Mouse (Mus musculus) limb, embryonic 14.5 days (tissue): ENCODE results near the gene Clcnkb. TPM values are rescaled to one million over a fixed set of nuclear protein-coding genes. Genes with fewer than 3 reads are reported as not detected.

Experiments
- ATAC-seq: fragments of 200-750 bp; cut with Nextera tagmentation; 2 replicates; pipeline ENCODE4 v1.8.0; 2017; ENCODE audit warnings: low read depth, moderate number of reproducible peaks, moderate TSS enrichment; ENCODE audit not compliant: low FRiP score
- DNase-seq: peaks from one replicate; pipeline ENCODE4 v3.0.0-alpha.2; 2015; ENCODE audit warnings: low spot score
- H3K27ac ChIP-seq: fragments of 300-500 bp; sonication (generic); replicated peaks from 2 replicates; pipeline ENCODE4 v1.5.1; 2014; ENCODE audit warnings: low read depth, mild to moderate bottlenecking, low read length, moderate library complexity, mixed read lengths
- H3K27me3 ChIP-seq: fragments of 300-500 bp; sonication (generic); 2 replicates; pipeline ENCODE4 v1.6.1; 2014; ENCODE audit warnings: low read length, mixed read lengths; ENCODE audit not compliant: control insufficient read depth, insufficient read depth
- H3K36me3 ChIP-seq: fragments of 300-500 bp; sonication (generic); 2 replicates; pipeline ENCODE4 v1.6.1; 2014; ENCODE audit warnings: mild to moderate bottlenecking, low read length, moderate library complexity, mixed read lengths; ENCODE audit not compliant: control insufficient read depth, insufficient read depth
- H3K4me1 ChIP-seq: fragments of 300-500 bp; sonication (generic); 2 replicates; pipeline ENCODE4 v1.6.1; 2014; ENCODE audit warnings: antibody characterized with exemption, low read length, mixed read lengths; ENCODE audit not compliant: control insufficient read depth, insufficient read depth
- H3K4me2 ChIP-seq: fragments of 300-500 bp; sonication (generic); replicated peaks from 2 replicates; pipeline ENCODE4 v1.6.1; 2014; ENCODE audit warnings: low read depth, mild to moderate bottlenecking, low read length, moderate library complexity; ENCODE audit not compliant: severe bottlenecking
- H3K4me3 ChIP-seq: fragments of 300-500 bp; sonication (generic); replicated peaks from 2 replicates; pipeline ENCODE4 v1.5.1; 2014; ENCODE audit warnings: low read length
- H3K9ac ChIP-seq: fragments of 300-500 bp; sonication (generic); 2 replicates; pipeline ENCODE4 v1.6.1; 2014; ENCODE audit warnings: mild to moderate bottlenecking, low read depth, low read length, moderate library complexity; ENCODE audit not compliant: severe bottlenecking
- H3K9me3 ChIP-seq: fragments of 300-500 bp; sonication (generic); 2 replicates; pipeline ENCODE4 v1.6.1; 2016; ENCODE audit warnings: low read length; ENCODE audit not compliant: control insufficient read depth
- POLR2A ChIP-seq: fragments of 200-500 bp; IDR thresholded peaks from 2 replicates; pipeline ENCODE4 v1.8.0; 2012; ENCODE audit warnings: inconsistent platforms, mild to moderate bottlenecking, moderate library complexity, borderline replicate concordance; ENCODE audit not compliant: insufficient read depth, insufficient read length; ENCODE audit errors: extremely low read depth
- WGBS: fragments of 180-500 bp; shearing (Covaris S2); extraction: QIAGEN DNeasy Blood & Tissue Kit; methylation state at CpG from one replicate; pipeline ENCODE4 v1.1.7; 2014; 5-methylcytosine and 5-hydroxymethylcytosine counted together
- polyA plus RNA-seq, 2 experiments: library from polyadenylated mRNA; depleted of rRNA in 1 of 2; stranded (reverse) in 1 of 2; unstranded in 1 of 2; fragments of >200 nt; fragmentation: Nextera tagmentation in 1 of 2; extraction: Ambion mirVana in 1 of 2; gene quantifications; 2 replicates each; pipeline versions ENCODE4 v1.2.1 to v1.2.3; 2012 to 2014

The Clcnkb gene
- polyA plus RNA-seq, 2 experiments = 0.21 TPM; not detected in 1

DNA sequence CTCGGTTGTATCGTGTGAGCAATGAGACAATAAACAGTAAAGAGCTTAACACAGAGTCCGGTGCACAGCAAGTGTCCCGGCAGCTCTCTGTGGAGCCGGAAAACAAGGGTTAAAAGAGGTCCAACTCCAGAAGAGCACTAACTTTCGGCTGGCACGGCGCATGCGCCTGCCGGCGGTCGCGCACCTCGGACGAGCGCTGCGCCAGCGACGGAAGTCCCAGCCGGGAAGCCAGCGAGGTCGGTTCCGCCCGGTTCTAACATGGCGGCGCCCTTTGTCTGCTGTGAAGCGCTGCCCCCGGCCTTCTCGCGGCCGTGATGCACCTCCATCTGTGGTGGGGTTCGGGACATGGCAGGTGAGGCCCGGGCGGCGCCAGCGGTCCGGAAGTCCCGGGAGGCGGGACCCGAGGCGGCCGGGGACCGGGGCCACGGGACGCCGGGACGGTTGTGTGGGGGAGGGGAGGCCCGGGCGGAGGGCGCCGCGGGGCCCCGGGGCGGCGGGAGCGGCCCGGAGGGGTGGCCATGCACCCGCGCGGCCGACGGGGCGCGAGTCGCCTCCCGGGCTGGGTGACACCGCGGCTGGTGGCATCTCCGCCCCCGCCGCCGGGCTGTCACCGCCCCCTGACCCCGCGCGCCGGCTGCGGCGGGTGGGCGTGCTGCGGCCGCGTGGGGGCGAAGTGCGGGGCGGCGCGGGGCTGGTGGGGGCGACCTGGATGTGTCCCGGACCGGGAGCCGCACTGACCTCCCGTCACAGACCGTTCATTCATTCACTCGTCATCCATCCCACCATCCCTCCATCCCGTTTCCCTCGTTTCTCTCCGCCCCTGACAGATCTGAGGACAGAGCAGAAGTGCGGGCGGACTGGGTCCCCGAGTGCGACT lies 28.9 kb upstream of the Clcnkb start, which contains the start of gene Zbtb17:
Gene Zbtb17 (plus strand): TSS at position 204 of the 877 bp plus-strand sequence.
- H3K4me2 ChIP-seq = peak within 1 kb of the TSS; percentile 89
- H3K27ac ChIP-seq = peak within 1 kb of the TSS; percentile 67
- 0% methylated on average over 52 of the region's 102 CpGs for WGBS
- peak within 1 kb of the TSS; percentile 96 for H3K4me3 ChIP-seq
- H3K27me3 ChIP-seq = no peaks in the 10 kb centered on the region
- H3K36me3 ChIP-seq = peaks cover 26% of the 10 kb centered on the region
- TF ChIP-seq POLR2A = peak; percentile 64; the same call in 1 of the 2 replicates
- DNase-seq (peak; percentile 93), ATAC-seq (peak; percentile 97)
- peaks cover 10% of the 10 kb centered on the region for H3K4me1 ChIP-seq
- H3K9ac ChIP-seq = peak within 1 kb of the TSS; percentile 97
- no peaks in the 10 kb centered on the region for H3K9me3 ChIP-seq

DNA sequence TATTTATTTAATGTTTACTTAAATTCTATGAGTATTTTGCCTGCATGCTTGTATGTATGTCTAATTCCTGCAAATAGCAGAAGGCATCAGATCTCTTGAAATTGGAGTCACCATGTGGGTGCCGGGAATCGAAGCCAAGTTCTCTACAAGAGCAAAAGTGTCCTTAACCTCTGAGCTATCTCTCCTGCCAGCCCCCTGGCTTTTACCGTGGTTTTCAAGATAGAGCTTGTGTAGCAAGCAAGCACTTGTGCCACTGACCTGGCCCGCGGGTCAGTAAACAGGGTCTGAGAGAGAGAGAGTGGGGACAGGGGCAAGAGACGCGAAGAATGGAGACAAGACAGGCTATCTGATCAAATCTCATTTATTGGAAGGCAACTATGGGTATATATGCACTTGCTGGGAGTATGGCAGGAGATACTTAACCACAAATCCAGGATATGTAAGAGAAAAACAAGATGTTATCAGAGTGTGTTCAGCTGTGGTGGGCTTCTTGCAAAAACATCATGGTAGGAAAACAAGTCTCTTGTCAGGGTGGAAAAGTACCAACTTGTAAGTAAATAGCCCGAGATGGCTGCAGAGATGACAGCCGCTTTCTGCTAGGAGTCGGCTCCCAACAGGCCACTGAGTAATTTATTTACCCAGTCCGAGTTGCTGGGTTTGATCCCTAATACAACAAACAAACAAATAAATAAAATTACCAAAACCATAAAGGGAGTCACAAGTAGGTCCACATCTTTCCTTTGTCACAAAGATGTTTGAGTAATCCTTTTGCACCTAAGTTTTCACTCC lies 28.0 kb upstream of the Clcnkb start:
- WGBS = 51% methylated on average over 11 of the region's 11 CpGs
- TF ChIP-seq POLR2A = no peak
- peak overlapping the region; percentile 97 for H3K9ac ChIP-seq
- H3K4me1 ChIP-seq = peaks cover 10% of the 10 kb centered on the region
- H3K4me3 ChIP-seq = peak overlapping the region; percentile 96
- H3K36me3 ChIP-seq = peaks cover 18% of the 10 kb centered on the region
- H3K27ac ChIP-seq = no peak overlapping the region
- no peaks in the 10 kb centered on the region for H3K27me3 ChIP-seq
- DNase-seq (no peak), ATAC-seq (no peak)
- H3K9me3 ChIP-seq = no peaks in the 10 kb centered on the region
- peak overlapping the region; percentile 89 for H3K4me2 ChIP-seq

DNA sequence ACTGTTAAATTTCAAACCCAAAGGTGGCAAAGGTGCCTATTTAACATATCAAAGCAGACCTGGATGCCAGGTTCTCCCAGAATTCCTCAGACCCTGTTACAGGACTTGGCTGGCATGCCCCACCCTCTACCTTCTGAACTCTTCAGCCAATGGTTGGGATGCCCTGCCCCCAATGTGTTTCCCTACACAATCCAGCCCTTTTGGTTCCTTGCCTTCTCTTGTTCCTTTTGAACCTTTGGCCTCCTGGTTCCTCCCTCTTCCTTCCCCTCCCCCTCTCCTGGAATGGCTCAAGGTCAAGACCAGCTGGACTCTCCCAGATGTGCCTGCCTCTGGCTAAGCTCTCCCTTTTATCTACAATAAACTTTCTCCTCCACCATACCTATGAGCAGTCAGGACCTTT lies 25.1 kb upstream of the Clcnkb start:
- no peaks in the 10 kb centered on the region for H3K27me3 ChIP-seq
- no peak for DNase-seq
- no peak for TF ChIP-seq POLR2A
- H3K9me3 ChIP-seq = no peaks in the 10 kb centered on the region
- H3K4me3 ChIP-seq = no peak overlapping the region
- peaks cover 10% of the 10 kb centered on the region for H3K4me1 ChIP-seq
- H3K27ac ChIP-seq = no peak overlapping the region
- H3K4me2 ChIP-seq = no peak overlapping the region
- no peak overlapping the region for H3K9ac ChIP-seq
- no peak for ATAC-seq
- H3K36me3 ChIP-seq = no peaks in the 10 kb centered on the region

DNA sequence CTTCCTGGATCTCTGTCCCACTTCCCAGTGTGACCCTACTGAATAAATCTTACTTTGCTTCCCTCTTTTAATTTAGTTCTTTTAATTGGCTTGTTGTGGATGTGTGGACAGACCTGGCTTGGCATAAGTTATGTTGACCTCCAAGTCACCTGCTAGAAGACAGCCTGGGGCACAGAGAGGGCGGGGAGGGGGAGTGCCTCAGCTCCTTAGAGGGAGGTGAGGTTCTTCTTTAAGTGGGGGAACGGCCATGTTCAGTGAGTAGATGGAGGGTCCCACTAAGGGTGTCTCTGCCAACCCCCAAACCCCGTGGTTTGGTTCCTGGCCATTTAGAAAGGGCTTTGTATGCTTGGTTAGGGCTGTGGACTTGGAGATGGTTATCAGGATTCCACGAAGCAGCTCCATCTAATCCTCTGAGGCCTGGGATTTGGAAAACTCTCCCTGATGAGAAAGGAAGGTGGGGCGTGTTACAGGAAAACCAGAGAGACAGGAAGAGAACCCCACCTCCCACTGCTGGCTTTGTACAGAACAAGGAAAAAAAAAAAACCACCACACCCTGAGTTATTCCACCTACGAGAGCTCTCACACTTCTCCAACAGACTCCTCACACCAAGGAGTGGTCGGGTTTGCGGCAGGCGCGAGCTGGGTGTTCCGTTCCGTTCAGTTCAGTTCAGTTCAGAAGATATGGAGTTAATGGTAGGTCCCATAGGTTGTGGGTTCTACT lies 23.4 kb upstream of the Clcnkb start:
- no peaks in the 10 kb centered on the region for H3K27me3 ChIP-seq
- ATAC-seq (no peak), DNase-seq (no peak)
- H3K4me1 ChIP-seq = 0 out of 2 replicates have a peak, but pooled peaks cover 2% of the 10 kb centered on the region
- no peak overlapping the region for H3K9ac ChIP-seq
- H3K4me3 ChIP-seq = no peak overlapping the region
- no peak overlapping the region for H3K4me2 ChIP-seq
- H3K9me3 ChIP-seq = no peaks in the 10 kb centered on the region
- H3K36me3 ChIP-seq = no peaks in the 10 kb centered on the region
- no peak for TF ChIP-seq POLR2A
- WGBS = 80% methylated on average over 12 of the region's 12 CpGs
- H3K27ac ChIP-seq = no peak overlapping the region

DNA sequence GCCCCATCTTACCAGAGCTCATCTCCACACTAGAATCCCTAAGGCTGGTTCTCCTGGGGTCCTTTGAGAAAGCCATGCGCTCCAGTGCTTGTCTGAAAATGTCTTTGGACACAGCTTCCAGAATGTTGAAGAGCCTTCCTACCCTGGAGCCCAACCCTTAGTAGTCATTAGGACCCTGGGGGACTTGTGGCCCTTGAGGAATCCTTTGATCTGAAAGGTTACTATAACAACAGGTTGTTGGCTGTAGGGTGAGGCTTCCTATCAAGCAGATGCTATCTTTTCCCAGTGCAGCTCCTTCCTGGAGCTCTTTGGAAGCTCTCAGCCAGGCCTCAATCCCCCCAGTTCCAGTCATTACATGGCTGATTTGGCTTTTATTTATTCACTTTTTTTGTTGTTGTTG lies 20.2 kb upstream of the Clcnkb start, which contains the start of gene Srarp:
Gene Srarp (minus strand): TSS at position 132 of the 400 bp plus-strand sequence.
- Histone ChIP-seq H3K4me3 (no peak within 1 kb of the TSS), H3K27me3 (no peaks in the 10 kb centered on the region), H3K9me3 (no peaks in the 10 kb centered on the region), H3K4me1 (no peaks in the 10 kb centered on the region), H3K4me2 (no peak within 1 kb of the TSS), H3K9ac (no peak within 1 kb of the TSS), H3K27ac (no peak within 1 kb of the TSS), H3K36me3 (no peaks in the 10 kb centered on the region)
- no peak for TF ChIP-seq POLR2A
- 74% methylated on average over 1 of the region's 1 CpGs for WGBS
- no peak for DNase-seq
- no peak for ATAC-seq
